Mouse (Mus musculus): Measurements from ENCODE around the gene Tiam1.

Tiam1 gene

DNA sequence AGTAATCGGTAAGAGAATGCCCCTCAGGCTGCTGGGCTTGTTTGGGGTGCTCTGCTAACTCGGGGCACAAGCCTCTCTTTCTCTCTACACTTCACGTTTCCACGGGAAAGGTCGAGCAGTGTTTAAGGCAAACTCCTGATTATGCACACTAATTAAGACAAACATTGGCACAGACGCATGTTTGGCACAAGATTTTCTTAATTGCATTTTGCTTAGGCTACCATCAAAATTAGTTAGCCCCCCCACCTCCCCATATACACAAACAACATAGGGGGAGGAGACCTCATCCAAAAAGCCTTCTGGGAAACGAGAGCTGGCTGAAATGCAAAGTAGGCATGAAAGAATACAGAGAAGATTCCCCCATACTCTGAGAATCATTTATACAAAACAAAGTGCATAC lies 148.4 kb downstream of the Tiam1 start:
- no peak for DNase-seq (ENCODE audit: low read depth, low spot score)

- DNase-seq (ENCODE audit: low read depth, low spot score), result no peak
Measured at GRCm38 (mm10) chr16:89993991-89994825, 149.4 kb downstream of the Tiam1 start.

- no peak for DNase-seq (ENCODE audit: low read depth, low spot score)
Measured at GRCm38 (mm10) chr16:89993506-89993905, 150.1 kb downstream of the Tiam1 start.

DNA sequence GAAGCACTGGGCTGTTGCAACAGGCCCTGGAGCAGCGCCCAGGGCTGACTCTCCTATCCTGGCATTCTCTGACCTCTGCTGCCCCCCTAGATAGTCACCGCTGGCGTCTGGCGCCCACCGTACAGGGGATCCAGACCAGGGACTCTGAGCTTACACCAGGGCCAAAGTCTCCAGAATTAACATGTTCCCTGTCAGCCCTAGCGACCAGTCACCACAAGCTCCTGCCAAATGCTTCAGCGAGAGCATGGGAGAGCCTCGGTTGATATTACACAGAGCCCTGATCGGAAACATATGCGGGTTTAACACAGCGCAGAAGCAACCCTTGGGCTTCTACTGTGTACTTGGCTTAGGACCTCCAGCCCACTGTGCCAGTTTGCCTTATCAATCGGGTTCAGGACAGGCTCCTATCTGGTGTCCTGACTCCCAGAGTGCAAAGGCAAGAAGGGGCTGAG lies 151.8 kb downstream of the Tiam1 start:
- DNase-seq (ENCODE audit: low read depth, low spot score), result no peak

- no peak for DNase-seq (ENCODE audit: low read depth, low spot score)
Measured at GRCm38 (mm10) chr16:89990288-89990955, 153.1 kb downstream of the Tiam1 start.

GRCm38 (mm10) chr16:89989816-89990215 lies 153.8 kb downstream of the Tiam1 start:
- no peak for DNase-seq (ENCODE audit: low read depth, low spot score)

GRCm38 (mm10) chr16:89986672-89987362 lies 156.8 kb downstream of the Tiam1 start:
- DNase-seq (ENCODE audit: low read depth, low spot score), result no peak

DNA sequence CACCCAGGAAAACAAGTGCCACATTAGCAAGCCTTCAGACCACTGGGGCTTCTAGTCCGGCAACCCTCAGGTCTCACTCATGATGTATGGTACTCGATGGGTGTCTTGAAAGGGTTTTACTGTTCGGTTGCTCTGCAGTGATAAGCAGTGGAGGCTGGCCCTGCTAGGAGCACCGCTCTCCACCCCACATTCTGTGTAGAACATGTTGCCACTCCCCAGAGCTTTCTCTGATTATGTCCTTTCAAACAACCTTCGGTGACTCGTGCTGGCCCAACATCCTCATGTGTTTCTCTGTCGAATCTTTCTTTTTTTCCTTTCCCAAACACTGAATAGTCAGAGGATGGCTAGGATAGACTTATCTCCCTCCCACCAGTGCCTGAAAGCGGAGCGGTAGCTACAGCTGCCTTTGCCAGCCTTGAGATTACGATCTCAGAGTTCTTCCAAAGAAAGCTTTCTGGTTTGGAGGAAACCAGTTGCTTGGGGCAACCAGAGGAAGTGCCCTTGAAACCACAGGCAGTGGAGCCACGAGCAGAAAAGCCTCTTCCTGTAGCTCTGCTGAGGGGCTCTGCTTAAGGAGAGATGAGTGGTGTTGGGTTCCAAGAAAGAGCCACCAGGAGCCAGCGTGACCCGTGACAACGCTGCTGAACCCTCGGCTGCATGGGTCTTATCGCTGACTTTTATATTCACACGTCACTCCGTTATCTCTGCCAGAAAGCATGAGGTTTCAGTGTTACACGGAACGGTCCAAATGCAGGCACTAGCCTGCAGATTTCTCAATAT lies 157.7 kb downstream of the Tiam1 start:
- DNase-seq (ENCODE audit: low read depth, low spot score), result no peak

- DNase-seq (ENCODE audit: low read depth, low spot score), result no peak
Measured at GRCm38 (mm10) chr16:89980075-89980744, 163.4 kb downstream of the Tiam1 start.

- DNase-seq (ENCODE audit: low read depth, low spot score), result no peak
Measured at GRCm38 (mm10) chr16:89975441-89975840, 168.1 kb downstream of the Tiam1 start.

DNA sequence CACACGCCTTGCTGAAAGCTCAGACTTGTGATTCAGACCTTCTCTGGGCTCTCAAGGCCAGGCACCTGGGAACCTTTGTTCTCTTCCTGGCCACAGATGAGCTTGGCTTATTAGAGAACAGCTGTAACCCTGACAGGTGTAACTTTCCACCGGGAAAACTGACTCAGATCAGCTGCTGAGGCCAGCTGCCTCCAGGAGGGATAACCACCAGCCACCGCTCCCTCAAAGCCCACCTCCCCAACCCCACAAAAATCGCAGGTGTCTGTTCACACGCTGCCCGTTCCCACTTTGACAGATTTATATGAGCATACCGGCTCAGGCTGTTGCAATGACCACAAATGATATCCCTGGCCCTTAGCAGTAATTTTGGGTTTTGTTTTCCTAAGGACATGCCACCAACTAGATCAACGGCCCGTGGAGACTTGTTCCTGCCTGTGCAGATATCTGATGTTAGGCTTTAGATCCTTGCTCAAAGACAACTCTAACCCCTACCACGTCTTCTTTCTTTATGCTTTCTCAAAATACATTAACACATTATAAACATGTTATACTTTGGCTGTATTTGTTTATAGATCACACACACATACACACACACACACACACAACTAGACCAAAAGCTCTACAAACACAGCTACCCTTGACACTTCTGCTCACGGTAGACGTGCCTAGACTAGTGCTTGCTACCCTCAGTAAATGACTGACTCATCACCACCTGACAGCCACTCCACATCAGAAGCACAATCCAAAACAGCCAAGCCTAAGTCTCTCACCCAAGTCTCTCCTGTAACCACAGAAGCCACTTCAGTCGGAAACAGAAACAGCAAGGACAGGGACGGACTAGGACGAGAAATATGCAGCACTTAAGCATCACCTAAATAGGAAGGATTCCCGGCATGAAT lies 169.5 kb downstream of the Tiam1 start:
- DNase-seq (ENCODE audit: low read depth, low spot score), result no peak

DNA sequence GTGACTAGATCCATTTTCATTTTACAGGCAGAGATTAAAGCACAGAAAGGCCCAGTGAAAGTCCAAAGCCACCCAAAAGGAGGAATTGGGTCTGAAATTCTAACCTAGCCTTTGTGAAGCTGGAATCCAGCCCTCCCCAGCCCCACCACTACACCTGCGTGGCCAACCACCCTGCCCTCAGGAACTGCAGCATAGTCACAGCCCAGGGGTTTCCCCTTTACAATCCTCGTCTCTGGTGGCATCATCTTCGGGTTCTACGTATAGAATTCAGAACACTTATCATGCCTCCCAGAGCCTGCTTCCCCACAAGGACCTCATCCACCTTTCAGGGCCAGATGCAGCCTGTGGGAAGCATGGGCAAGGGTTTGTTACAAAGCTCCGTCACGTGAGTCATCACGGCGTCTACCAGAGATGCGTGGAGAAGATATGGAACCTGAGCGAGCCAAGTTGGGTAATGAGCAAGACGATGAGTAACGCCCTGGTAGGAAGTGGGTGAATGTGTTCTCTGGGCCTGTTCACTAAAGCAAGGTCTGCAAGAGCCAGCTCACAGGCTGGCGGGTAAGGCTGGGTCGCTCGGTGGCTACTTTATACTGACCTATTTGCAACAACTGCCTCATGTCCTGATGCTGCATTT lies 170.6 kb downstream of the Tiam1 start:
- no peak for DNase-seq (ENCODE audit: low read depth, low spot score)

GRCm38 (mm10) chr16:89972018-89972417 lies 171.6 kb downstream of the Tiam1 start:
- DNase-seq (ENCODE audit: low read depth, low spot score), result no peak

DNA sequence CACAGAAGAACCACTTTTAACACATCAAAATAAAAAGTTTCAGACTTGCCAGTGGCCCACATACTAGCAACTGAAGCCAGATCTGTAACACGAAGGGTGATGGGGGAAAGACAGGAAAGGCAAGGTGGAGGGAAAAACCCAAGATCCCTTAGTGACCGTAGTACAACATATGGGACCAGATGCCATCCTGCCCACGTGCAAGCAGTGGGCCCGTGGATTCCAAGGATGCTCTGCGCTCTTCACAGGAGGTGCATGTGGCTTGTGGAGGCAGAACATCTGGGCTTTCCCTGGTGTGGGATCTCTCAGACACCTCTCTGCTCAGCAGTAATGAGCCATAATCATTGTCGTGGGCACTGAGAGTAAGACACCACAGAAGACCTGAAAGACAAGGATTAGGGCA lies 175.5 kb downstream of the Tiam1 start:
- no peak for DNase-seq (ENCODE audit: low read depth, low spot score)

DNA sequence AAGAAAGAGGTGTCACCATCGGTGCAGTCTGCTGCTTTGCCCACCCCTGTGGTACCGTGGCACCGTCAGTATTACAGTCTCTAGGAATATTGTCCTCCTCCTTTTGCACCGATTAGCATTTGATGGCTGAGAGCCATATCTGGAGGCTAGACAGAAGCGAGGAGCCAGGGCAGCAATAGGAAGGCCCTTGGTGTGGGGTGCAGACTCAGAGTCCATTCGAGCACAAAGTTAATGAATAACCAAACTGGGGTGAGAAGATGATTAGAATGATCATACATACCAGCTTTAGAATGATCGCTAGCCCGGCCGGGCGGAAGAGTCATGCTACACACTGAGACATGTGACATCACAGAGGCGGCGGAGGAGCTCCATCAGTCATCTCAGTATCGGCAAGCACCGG lies 180.7 kb downstream of the Tiam1 start:
- DNase-seq (ENCODE audit: low read depth, low spot score), result no peak

DNA sequence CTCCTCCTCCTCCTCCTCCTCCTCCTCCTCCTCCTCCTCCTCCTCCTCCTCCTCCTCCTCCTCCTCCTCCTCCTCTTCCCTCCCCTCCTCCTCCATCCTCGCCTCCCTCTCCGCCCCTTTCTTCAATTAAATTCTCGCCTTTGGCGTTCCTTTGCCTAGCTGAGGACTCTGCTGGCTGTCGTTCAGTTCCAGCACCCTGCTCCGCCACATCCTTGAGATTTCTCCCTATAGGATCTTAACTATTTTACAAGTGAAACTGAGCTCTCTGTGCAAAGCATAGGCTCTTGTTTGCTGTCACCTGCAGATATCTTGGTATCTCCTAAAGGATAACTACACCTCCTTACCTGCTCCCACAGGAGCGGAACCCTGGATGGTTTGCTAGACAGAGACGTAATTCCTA lies 182.7 kb downstream of the Tiam1 start:
- no peak for DNase-seq (ENCODE audit: low read depth, low spot score)

GRCm38 (mm10) chr16:89960186-89960878 lies 183.2 kb downstream of the Tiam1 start:
- no peak for DNase-seq (ENCODE audit: low read depth, low spot score)

DNA sequence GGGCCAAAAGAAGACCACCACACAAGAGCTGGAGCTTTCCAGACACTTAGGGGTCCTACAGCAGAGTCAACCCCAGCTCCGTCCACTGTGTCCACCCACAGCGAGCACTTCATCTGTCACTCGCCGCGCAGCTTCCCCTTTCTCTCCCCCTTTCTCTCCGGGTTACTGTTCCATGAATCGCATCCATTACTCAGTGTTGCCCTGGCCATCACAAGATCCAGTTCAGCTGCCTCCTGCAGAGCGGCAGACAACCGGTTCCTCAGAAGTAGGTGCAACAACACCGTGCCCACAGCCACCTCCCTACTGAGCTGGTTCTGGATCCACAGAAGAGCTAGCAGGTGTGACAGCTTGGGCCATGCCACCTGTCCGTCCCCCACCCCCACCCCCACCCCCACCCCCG lies 184.6 kb downstream of the Tiam1 start:
- DNase-seq (ENCODE audit: low read depth, low spot score), result no peak

- no peak for DNase-seq (ENCODE audit: low read depth, low spot score)
Measured at GRCm38 (mm10) chr16:89958030-89958429, 185.5 kb downstream of the Tiam1 start.
